Mouse (Mus musculus) monocyte, adult 2 months (primary cell): ENCODE data around the gene Rnh1.

ENCODE experiments used
- DNase-seq, 2 experiments: peaks; one replicate each; pipeline ENCODE4 v3.0.0; 2022; ENCODE audit warnings: low spot score in 2 of 2, low read depth in 1 of 2

Gene Rnh1

DNA sequence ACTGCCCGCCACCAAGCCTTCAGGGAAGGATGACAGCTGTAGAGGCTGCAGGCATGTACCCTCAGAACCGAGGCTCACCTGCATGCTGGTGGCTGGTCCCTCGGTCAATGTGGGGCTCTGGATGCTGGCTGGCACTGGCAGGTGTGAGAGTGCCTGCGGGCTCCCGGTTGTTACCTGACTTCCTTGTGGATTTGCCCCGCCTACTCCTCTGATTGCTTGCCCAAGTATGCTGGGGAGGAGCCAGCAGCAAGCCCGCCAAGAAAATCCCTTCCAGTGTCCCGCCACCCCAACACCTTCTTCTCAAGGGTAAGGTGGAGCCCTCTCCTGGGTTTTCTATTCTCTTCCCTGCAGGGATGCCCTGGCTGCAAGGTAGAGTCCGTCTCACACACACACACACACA, 55.0 kb downstream of the Rnh1 start, which contains the start of gene Ano9:
Gene Ano9 (minus strand): TSS at position 171 of the 400 bp plus-strand sequence.
- DNase-seq: no peak

DNA sequence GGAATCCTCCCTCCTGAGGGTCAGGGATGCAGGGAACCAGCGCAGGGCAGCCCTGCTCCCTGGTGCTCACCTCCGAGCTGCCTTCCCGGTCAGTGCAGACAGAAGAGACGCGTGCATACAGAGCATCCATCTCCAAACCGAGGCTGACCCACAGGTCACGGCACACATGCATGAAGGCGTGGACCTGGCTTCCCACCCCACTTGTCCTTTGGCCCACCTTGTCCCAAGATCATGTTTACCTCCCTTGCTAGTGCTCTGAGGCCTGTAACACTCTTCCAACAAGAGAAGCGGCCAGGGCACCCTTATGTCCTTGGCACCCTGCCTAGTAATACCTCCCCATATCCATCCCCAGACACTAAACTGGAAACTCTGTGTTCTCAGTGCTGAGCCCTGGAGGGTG, 56.8 kb downstream of the Rnh1 start:
- no peak for DNase-seq
